13 mouse cellular contexts compared by ENCODE assay signal in genomic region chr8:15367063-15367462, GRCm38 (mm10).
DNase-seq lines count a peak whose midpoint lies in the region.
"Had no signal": no experiment of that assay in that cellular context is flagged by ENCODE, and none has a peak within 500 bp of the region (broad histone marks: within the 10 kb centered on the region; RNA-seq: fewer than 3 reads in every experiment).

No protein-coding gene starts in this region.

- DNase-seq in frontal cortex, postnatal 36 days (ENCODE audit: low spot score in 2 of 2): peak; percentile 3 to 36
- DNase-seq in frontal cortex, postnatal 10 days (ENCODE audit: low spot score in 2 of 2): no peak
- DNase-seq in left cerebral cortex, postnatal 25 days (ENCODE audit: low spot score in 2 of 2): peak; percentile 20 to 73
- DNase-seq in left cerebral cortex, adult 11 months (ENCODE audit: low spot score): no peak
- peak; percentile 69 for DNase-seq in brain, adult 2 months (ENCODE audit: low read depth, low spot score)
- DNase-seq in telencephalon, adult 2 months (ENCODE audit: low read depth, low spot score): peak; percentile 47
- DNase-seq: adrenal gland, postnatal 14 days; cerebellum, adult 18-20 months; cerebellum, adult 9-11 months; cerebellum, postnatal 36 days; gastrocnemius, adult 2 months; gastrocnemius, postnatal 25 days; heart, postnatal 36 days had no signal

- intact Hi-C loops in left cerebral cortex, postnatal 25 days (cut with DNase I): no loop called here

Comparison
In these comparisons a context has a peak if more than half of its experiments do, and no peak if none do; other contexts are left out.
1. DNase-seq: peak in frontal cortex, postnatal 36 days (2 of 2), left cerebral cortex, postnatal 25 days (2 of 2), brain, adult 2 months (single experiment) and telencephalon, adult 2 months (single experiment); none in frontal cortex, postnatal 10 days (0 of 2) and left cerebral cortex, adult 11 months (single experiment).